Mouse (Mus musculus) intestine, postnatal 0 days (tissue): Measurements from ENCODE around the gene Sdr39u1. TPM values are rescaled to one million over a fixed set of nuclear protein-coding genes. Genes with fewer than 3 reads are reported as not detected.

ENCODE experiments used
- ATAC-seq: fragments of 200-750 bp; cut with Nextera tagmentation; 2 replicates; pipeline ENCODE4 v1.8.0; 2017; ENCODE audit warnings: mild to moderate bottlenecking, moderate TSS enrichment, moderate library complexity
- H3K27ac ChIP-seq: fragments of 300-500 bp; sonication (generic); 2 replicates; pipeline ENCODE4 v1.5.1; 2014; ENCODE audit warnings: mild to moderate bottlenecking, low read depth, low read length, moderate library complexity
- H3K27me3 ChIP-seq: fragments of 300-500 bp; sonication (generic); replicated peaks from 2 replicates; pipeline ENCODE4 v1.6.1; 2014; ENCODE audit warnings: low read length, mixed read lengths; ENCODE audit not compliant: control insufficient read depth, insufficient read depth
- H3K36me3 ChIP-seq: fragments of 300-500 bp; sonication (generic); 2 replicates; pipeline ENCODE4 v1.6.1; 2014; ENCODE audit warnings: mild to moderate bottlenecking, moderate library complexity; ENCODE audit not compliant: control insufficient read depth, insufficient read depth
- H3K4me1 ChIP-seq: fragments of 300-500 bp; sonication (generic); replicated peaks from 2 replicates; pipeline ENCODE4 v1.6.1; 2014; ENCODE audit warnings: antibody characterized with exemption, low read length, mixed read lengths; ENCODE audit not compliant: control insufficient read depth, insufficient read depth
- H3K4me2 ChIP-seq: fragments of 300-500 bp; sonication (generic); replicated peaks from 2 replicates; pipeline ENCODE4 v1.6.1; 2014; ENCODE audit warnings: low read depth, mild to moderate bottlenecking, moderate library complexity
- H3K4me3 ChIP-seq: fragments of 300-500 bp; sonication (generic); 2 replicates; pipeline ENCODE4 v1.5.1; 2014; ENCODE audit warnings: low read depth, low read length
- H3K9ac ChIP-seq: fragments of 300-500 bp; sonication (generic); 2 replicates; pipeline ENCODE4 v1.6.1; 2014; ENCODE audit warnings: mild to moderate bottlenecking, low read depth, low read length
- H3K9me3 ChIP-seq: fragments of 300-500 bp; sonication (generic); 2 replicates; pipeline ENCODE4 v1.6.1; 2016; ENCODE audit warnings: mixed run types; ENCODE audit not compliant: control insufficient read depth
- CTCF ChIP-seq: sonication (generic); IDR thresholded peaks from 2 replicates; pipeline ENCODE4 v1.5.1; 2016; ENCODE audit warnings: low read depth, mild to moderate bottlenecking, control low read depth, antibody characterized with exemption, moderate library complexity
- WGBS: fragments of 180-500 bp; shearing (Covaris S2); extraction: QIAGEN DNeasy Blood & Tissue Kit; methylation state at CpG from one replicate; pipeline ENCODE4 v1.1.7; 2014; 5-methylcytosine and 5-hydroxymethylcytosine counted together
- polyA plus RNA-seq: library from polyadenylated mRNA; unstranded; fragments of >200 nt; fragmentation: Nextera tagmentation; extraction: Ambion mirVana; gene quantifications from 2 replicates; pipeline ENCODE4 v1.2.1, GENCODE M21; 2015

Sdr39u1 gene
- polyA plus RNA-seq, 1 experiment from 2014 or later, result 70.9 TPM

DNA sequence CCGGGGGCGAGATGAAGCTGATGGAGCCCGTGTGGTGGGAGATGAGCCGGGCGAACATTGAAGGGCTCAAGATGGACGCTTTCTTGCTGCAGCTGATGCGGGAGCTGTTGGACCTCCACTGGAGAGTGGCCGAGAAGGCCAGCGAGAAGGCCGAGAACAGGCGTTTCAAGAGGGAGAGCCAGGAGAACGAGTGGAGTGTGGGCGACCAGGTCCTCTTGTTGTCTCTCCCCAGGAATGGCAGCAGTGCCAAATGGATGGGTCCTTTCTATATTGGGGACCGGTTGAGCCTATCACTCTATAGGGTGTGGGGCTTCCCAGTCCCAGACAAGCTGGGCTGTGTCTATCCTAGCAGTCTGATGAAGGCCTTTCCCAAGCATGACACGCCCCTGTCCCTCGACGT, 27.5 kb downstream of the Sdr39u1 start:
- peaks cover 41% of the 10 kb centered on the region for H3K36me3 ChIP-seq

DNA sequence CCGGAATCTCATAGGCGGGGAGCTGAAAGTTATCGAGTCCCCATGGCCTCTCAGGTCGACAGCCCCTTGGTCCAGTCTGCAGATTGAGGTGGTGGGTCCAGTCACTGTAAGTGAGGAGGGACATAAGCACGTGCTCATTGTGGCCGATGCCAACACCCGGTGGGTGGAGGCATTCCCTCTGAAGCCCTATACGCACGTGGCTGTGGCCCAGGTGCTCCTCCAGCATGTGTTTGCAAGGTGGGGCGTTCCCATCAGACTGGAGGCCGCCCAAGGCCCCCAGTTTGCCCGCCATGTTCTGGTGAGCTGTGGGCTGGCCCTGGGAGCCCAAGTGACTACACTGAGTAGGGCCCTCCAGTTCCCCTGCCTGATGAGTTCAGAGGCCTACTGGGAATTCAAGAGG, 28.1 kb downstream of the Sdr39u1 start:
- no peaks in the 10 kb centered on the region for H3K4me1 ChIP-seq
- WGBS, result 84% methylated on average over 12 of the region's 12 CpGs
- peaks cover 41% of the 10 kb centered on the region for H3K36me3 ChIP-seq
- no peak overlapping the region for H3K27ac ChIP-seq
- no peak overlapping the region for H3K9ac ChIP-seq
- H3K9me3 ChIP-seq, result no peaks in the 10 kb centered on the region
- no peak overlapping the region for H3K4me2 ChIP-seq
- no peak for TF ChIP-seq CTCF
- no peak for ATAC-seq
- no peak overlapping the region for H3K4me3 ChIP-seq
- no peaks in the 10 kb centered on the region for H3K27me3 ChIP-seq

More for the DNA sequence above, 27.5 kb downstream of the Sdr39u1 start:
- ATAC-seq, result no peak
- no peak overlapping the region for H3K4me3 ChIP-seq
- TF ChIP-seq CTCF, result no peak
- no peak overlapping the region for H3K27ac ChIP-seq
- no peaks in the 10 kb centered on the region for H3K27me3 ChIP-seq
- no peaks in the 10 kb centered on the region for H3K9me3 ChIP-seq
- no peak overlapping the region for H3K9ac ChIP-seq
- H3K4me2 ChIP-seq, result no peak overlapping the region
- no peaks in the 10 kb centered on the region for H3K4me1 ChIP-seq
- WGBS, result 85% methylated on average over 17 of the region's 17 CpGs

DNA sequence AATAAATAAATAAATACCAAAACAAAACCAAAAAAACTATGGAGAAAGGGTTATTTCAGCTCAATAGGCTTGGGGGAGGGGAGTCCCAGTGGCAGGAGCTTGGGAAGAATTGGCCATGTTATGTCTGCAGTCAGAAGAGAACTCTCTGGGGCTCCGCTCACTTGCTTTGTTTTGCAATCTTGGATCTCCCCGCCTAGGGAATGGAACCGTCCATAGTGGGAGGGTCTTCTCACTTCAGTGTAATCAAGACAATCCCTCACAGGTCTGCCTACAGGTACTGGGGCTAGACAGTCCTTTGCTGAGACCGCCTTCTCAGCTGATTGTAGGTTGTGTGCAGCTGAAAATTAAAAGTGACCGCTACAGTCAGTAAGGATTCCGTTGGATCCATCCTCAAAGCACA, 30.6 kb downstream of the Sdr39u1 start:
- Histone ChIP-seq H3K9me3 (no peaks in the 10 kb centered on the region), H3K27me3 (no peaks in the 10 kb centered on the region), H3K27ac (no peak overlapping the region), H3K36me3 (peaks cover 59% of the 10 kb centered on the region), H3K4me2 (no peak overlapping the region), H3K9ac (no peak overlapping the region), H3K4me1 (no peaks in the 10 kb centered on the region), H3K4me3 (no peak overlapping the region)
- no peak for TF ChIP-seq CTCF
- ATAC-seq, result no peak
- WGBS, result 90% methylated on average over 6 of the region's 6 CpGs

DNA sequence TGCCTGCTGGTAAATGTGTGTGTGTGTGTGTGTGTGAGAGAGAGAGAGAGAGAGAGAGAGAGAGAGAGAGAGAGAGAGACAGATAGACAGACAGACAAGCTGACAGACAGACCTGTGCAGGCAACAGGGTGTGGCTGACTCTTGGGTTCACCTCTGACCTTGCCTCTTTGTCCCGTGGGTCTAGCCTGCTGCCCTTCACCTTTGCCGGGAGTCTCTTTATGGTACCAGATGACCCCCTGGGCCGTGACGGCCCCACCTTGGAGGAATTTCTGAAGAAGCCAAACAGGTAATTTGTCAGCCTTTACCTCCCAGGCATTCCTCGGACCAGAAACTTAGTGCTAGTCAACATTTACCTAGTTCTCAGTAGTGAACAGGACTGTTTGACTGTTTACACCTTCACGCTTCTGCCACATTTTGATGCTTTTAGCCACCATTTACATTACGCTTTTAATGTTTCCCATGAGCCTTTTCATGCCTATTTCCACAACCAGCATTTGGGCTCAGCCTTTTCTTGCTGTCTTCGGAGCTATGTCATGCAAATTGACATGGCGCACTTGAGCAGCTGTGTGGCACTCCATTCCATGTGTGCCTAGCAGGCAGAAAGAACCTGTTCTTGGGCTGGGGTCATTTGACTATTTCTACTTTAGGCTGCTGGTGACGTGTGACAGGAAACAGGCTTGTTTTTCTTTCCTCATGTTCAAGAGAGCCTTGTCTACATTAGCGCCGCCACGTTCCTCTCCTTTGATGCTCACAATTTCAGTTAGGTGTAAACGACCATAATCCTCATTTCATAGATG, 31.7 kb downstream of the Sdr39u1 start:
- Histone ChIP-seq H3K27ac (no peak overlapping the region), H3K27me3 (no peaks in the 10 kb centered on the region), H3K4me1 (no peaks in the 10 kb centered on the region), H3K9me3 (no peaks in the 10 kb centered on the region), H3K4me3 (no peak overlapping the region), H3K9ac (no peak overlapping the region), H3K4me2 (no peak overlapping the region), H3K36me3 (peaks cover 65% of the 10 kb centered on the region)
- ATAC-seq, result no peak
- no peak for TF ChIP-seq CTCF
- WGBS, result 86% methylated on average over 14 of the region's 14 CpGs

GRCm38 (mm10) chr14:55866962-55867361, 33.1 kb downstream of the Sdr39u1 start:
- H3K27me3 ChIP-seq, result no peaks in the 10 kb centered on the region
- no peak for ATAC-seq
- H3K4me1 ChIP-seq, result no peaks in the 10 kb centered on the region
- peak; percentile 86 for TF ChIP-seq CTCF
- H3K4me3 ChIP-seq, result no peak overlapping the region
- WGBS, result 32% methylated on average over 4 of the region's 4 CpGs
- no peak overlapping the region for H3K4me2 ChIP-seq
- no peak overlapping the region for H3K9ac ChIP-seq
- H3K9me3 ChIP-seq, result no peaks in the 10 kb centered on the region
- no peak overlapping the region for H3K27ac ChIP-seq
- H3K36me3 ChIP-seq, result peaks cover 70% of the 10 kb centered on the region

DNA sequence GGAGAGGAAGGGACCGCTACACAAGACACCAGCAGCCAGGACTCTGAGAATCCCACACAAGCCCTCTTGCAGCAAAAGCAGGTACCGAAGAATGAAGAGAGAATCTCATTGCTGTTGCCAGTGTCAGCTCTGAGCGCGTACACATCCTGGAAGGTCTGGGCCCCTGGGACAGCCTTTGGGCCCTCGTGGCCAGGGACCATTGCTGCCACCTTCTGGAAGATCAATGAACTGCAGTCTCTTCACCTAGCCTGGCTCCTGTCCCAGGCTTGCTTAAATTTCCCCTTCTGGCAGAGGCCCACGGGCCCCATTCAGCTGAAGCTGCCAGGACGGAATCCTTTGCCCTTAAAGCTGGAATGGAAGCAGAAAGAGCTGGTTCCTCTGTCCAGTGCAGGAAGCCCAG, 36.3 kb downstream of the Sdr39u1 start:
- peak; percentile 99 for TF ChIP-seq CTCF
- Histone ChIP-seq H3K4me3 (no peak overlapping the region), H3K9ac (no peak overlapping the region), H3K9me3 (no peaks in the 10 kb centered on the region), H3K27ac (no peak overlapping the region), H3K4me1 (no peaks in the 10 kb centered on the region), H3K27me3 (no peaks in the 10 kb centered on the region), H3K36me3 (peaks cover 41% of the 10 kb centered on the region), H3K4me2 (no peak overlapping the region)
- 30% methylated on average over 7 of the region's 7 CpGs for WGBS
- peak; percentile 61; the same call in 1 of the 2 replicates for ATAC-seq

GRCm38 (mm10) chr14:55862970-55863369, 37.1 kb downstream of the Sdr39u1 start:
- ATAC-seq, result no peak
- Histone ChIP-seq H3K36me3 (peaks cover 33% of the 10 kb centered on the region), H3K27ac (no peak overlapping the region), H3K27me3 (no peaks in the 10 kb centered on the region), H3K9ac (no peak overlapping the region), H3K4me2 (no peak overlapping the region), H3K4me3 (no peak overlapping the region), H3K4me1 (no peaks in the 10 kb centered on the region), H3K9me3 (no peaks in the 10 kb centered on the region)
- 90% methylated on average over 9 of the region's 10 CpGs for WGBS
- TF ChIP-seq CTCF, result no peak
